Mouse (Mus musculus) spleen, postnatal 4 days (tissue): Measurements from ENCODE around the gene Chac1.

Experiments
- DNase-seq, 2 experiments: peaks; one replicate each; pipeline ENCODE4 v3.0.0; 2022; ENCODE audit warnings: low spot score in 2 of 2

The Chac1 gene

GRCm38 (mm10) chr2:119370116-119370515 is 19.1 kb downstream of the Chac1 start:
- no peak for DNase-seq

- no peak for DNase-seq
Measured at GRCm38 (mm10) chr2:119377286-119377685, 26.3 kb downstream of the Chac1 start.

- DNase-seq, result no peak
Measured at GRCm38 (mm10) chr2:119377826-119378225, 26.8 kb downstream of the Chac1 start.

- DNase-seq, result no peak
Measured at GRCm38 (mm10) chr2:119379455-119379854, 28.4 kb downstream of the Chac1 start.

GRCm38 (mm10) chr2:119388266-119388665 is 37.2 kb downstream of the Chac1 start:
- no peak for DNase-seq

GRCm38 (mm10) chr2:119389992-119390391 is 39.0 kb downstream of the Chac1 start:
- no peak for DNase-seq

- DNase-seq, result no peak
Measured at GRCm38 (mm10) chr2:119398252-119398651, 47.2 kb downstream of the Chac1 start.

- DNase-seq, result no peak
Measured at GRCm38 (mm10) chr2:119398665-119399064, 47.6 kb downstream of the Chac1 start.

- no peak for DNase-seq
Measured at GRCm38 (mm10) chr2:119399313-119399712, 48.3 kb downstream of the Chac1 start.
